ENCODE assay signal across 14 mouse cellular contexts in the genomic region with DNA sequence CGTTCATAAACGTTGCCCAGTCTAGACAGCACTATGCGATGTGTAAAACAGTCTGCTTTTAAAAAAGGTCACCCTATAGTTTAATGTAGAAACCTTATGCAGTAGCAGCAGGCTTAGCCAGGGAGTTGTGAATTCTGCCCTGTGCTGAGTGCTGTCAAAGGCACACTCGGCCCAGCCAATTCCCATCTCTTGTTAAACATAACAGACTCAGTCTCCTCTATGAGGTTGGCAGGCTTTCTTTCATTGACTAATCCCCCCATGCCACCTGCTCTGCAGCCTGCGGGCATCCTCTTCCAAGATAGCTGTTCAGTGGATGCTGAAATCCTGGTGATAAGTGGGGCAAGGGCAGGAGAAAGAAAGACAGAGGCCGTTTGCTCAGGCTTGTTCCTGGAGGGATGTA. TPM values are rescaled to one million over a fixed set of nuclear protein-coding genes. Genes with fewer than 3 reads are reported as not detected.
DNase-seq lines count a peak whose midpoint lies in the region; ATAC-seq and TF ChIP-seq lines count a peak whose summit lies in the region.
"Had no signal": no experiment of that assay in that cellular context is flagged by ENCODE, and none has a peak within 500 bp of the region (broad histone marks: within the 10 kb centered on the region; RNA-seq: fewer than 3 reads in every experiment).

No protein-coding gene starts in this region.

- no peaks in the 10 kb centered on the region for H3K9me3 ChIP-seq in limb, embryonic 12.5 days
- H3K9me3 ChIP-seq in limb, embryonic 10.5 days (replicated peaks), result no peaks in the 10 kb centered on the region
- no peaks in the 10 kb centered on the region for H3K9me3 ChIP-seq in liver, embryonic 12.5 days (replicated peaks)
- H3K9me3 ChIP-seq: hindbrain, embryonic 12.5 days; limb, embryonic 13.5 days had no signal

- no peak overlapping the region for H3K4me2 ChIP-seq in limb, embryonic 12.5 days
- H3K4me2 ChIP-seq in liver, embryonic 12.5 days, result no peak overlapping the region
- H3K4me2 ChIP-seq: hindbrain, embryonic 12.5 days; limb, embryonic 13.5 days had no signal

- H3K4me1 ChIP-seq in limb, embryonic 12.5 days (replicated peaks), result peaks cover 28% of the 10 kb centered on the region
- no peaks in the 10 kb centered on the region for H3K4me1 ChIP-seq in limb, embryonic 10.5 days
- peaks cover 82% of the 10 kb centered on the region for H3K4me1 ChIP-seq in cerebellum, adult 2 months (ENCODE audit: control insufficient read depth, insufficient read depth, low read length)
- peaks cover 4% of the 10 kb centered on the region; the same call in 1 of the 2 replicates for H3K4me1 ChIP-seq in liver, embryonic 12.5 days

- peaks cover 16% of the 10 kb centered on the region for H3K36me3 ChIP-seq in limb, embryonic 12.5 days
- H3K36me3 ChIP-seq in limb, embryonic 10.5 days, result peaks cover 6% of the 10 kb centered on the region; the same call in 1 of the 2 replicates
- no peaks in the 10 kb centered on the region for H3K36me3 ChIP-seq in liver, embryonic 12.5 days
- H3K36me3 ChIP-seq: hindbrain, embryonic 12.5 days had no signal

- no peak for ATAC-seq in limb, embryonic 12.5 days (ENCODE audit: insufficient number of reproducible peaks, insufficient read depth, low FRiP score, low TSS enrichment, low read depth)
- no peak for ATAC-seq in liver, embryonic 12.5 days

- peak overlapping the region; percentile 17; the same call in 1 of the 2 replicates for H3K27ac ChIP-seq in limb, embryonic 12.5 days
- H3K27ac ChIP-seq in limb, embryonic 10.5 days, result no peak overlapping the region
- peak overlapping the region; percentile 84 for H3K27ac ChIP-seq in cerebellum, adult 2 months (ENCODE audit: insufficient read depth, low read length)
- no peak overlapping the region for H3K27ac ChIP-seq in liver, embryonic 12.5 days
- H3K27ac ChIP-seq: heart, adult 2 months; hindbrain, embryonic 12.5 days; kidney, postnatal 0 days; limb, embryonic 13.5 days had no signal

- H3K4me3 ChIP-seq in limb, embryonic 12.5 days (replicated peaks), result no peak overlapping the region
- no peak overlapping the region for H3K4me3 ChIP-seq in limb, embryonic 10.5 days
- no peak overlapping the region for H3K4me3 ChIP-seq in cerebellum, adult 2 months (replicated peaks; ENCODE audit: insufficient read depth, low read depth, low read length)
- H3K4me3 ChIP-seq in liver, embryonic 12.5 days, result no peak overlapping the region
- H3K4me3 ChIP-seq: heart, adult 2 months; hindbrain, embryonic 12.5 days; limb, embryonic 13.5 days had no signal

- DNase-seq in limb, embryonic 10.5 days (ENCODE audit: low spot score), result no peak
- DNase-seq in brain, embryonic 18.5 days (ENCODE audit: low read depth, low spot score), result peak; percentile 50
- DNase-seq in cerebellum, adult 2 months, result peak; percentile 83 to 93
- DNase-seq in layer of hippocampus, adult 9-11 months, result peak; percentile 77
- no peak for DNase-seq in spleen, adult 12 weeks (ENCODE audit: low spot score)
- DNase-seq: adrenal gland, postnatal 25 days; heart, adult 2 months; lung, postnatal 36 days; thymus, postnatal 4 days had no signal

- WGBS in limb, embryonic 12.5 days, result 68% methylated on average over 6 of the region's 6 CpGs
- WGBS in limb, embryonic 10.5 days, result 87% methylated on average over 6 of the region's 6 CpGs
- WGBS in cerebellum, adult 2 months, result 8% methylated on average over 6 of the region's 6 CpGs
- 52% methylated on average over 6 of the region's 6 CpGs for WGBS in liver, embryonic 12.5 days (ENCODE audit: insufficient replicate concordance)

- no peaks in the 10 kb centered on the region for H3K27me3 ChIP-seq in limb, embryonic 12.5 days
- no peaks in the 10 kb centered on the region for H3K27me3 ChIP-seq in limb, embryonic 10.5 days (ENCODE audit: low read depth, poor library complexity, severe bottlenecking)
- no peaks in the 10 kb centered on the region for H3K27me3 ChIP-seq in cerebellum, adult 2 months (ENCODE audit: control insufficient read depth, insufficient read depth, low read length)
- no peaks in the 10 kb centered on the region for H3K27me3 ChIP-seq in liver, embryonic 12.5 days (replicated peaks)
- H3K27me3 ChIP-seq: hindbrain, embryonic 12.5 days; limb, embryonic 13.5 days had no signal

- TF ChIP-seq POLR2A in cerebellum, adult 2 months (IDR thresholded peaks at IDR 0.05; ENCODE audit: borderline replicate concordance, insufficient read depth, low read length), result no peak

- no peak for TF ChIP-seq CTCF in cerebellum, adult 2 months (IDR thresholded peaks at IDR 0.05; ENCODE audit: borderline replicate concordance, insufficient read depth, low read depth, low read length)

- H3K9ac ChIP-seq in limb, embryonic 12.5 days (replicated peaks), result no peak overlapping the region
- H3K9ac ChIP-seq in liver, embryonic 12.5 days, result no peak overlapping the region
- H3K9ac ChIP-seq: hindbrain, embryonic 12.5 days; limb, embryonic 13.5 days had no signal

RNA-seq across cellular contexts. Expression of gene Nuak1, which starts 27.1 kb away (rescaled TPM):
- polyA plus RNA-seq in limb, embryonic 12.5 days (2016; fragmentation: Nextera tagmentation; extraction: Ambion mirVana), result 2.6 and 3.3 TPM in 2 replicates
- 0.69 and 1.2 TPM in 2 replicates for polyA plus RNA-seq in limb, embryonic 10.5 days (2016; fragmentation: Nextera tagmentation; extraction: Ambion mirVana)
- polyA plus RNA-seq in cerebellum, adult 2 months (2012; rRNA removed), result 39.8 and 41.5 TPM in 2 replicates
- 0.25 and 0.31 TPM in 2 replicates for polyA plus RNA-seq in liver, embryonic 12.5 days (2016; fragmentation: Nextera tagmentation; extraction: Ambion mirVana)

Comparison
In these comparisons a context has a peak if more than half of its experiments do, and no peak if none do; other contexts are left out.
1. H3K27ac ChIP-seq: peak in limb, embryonic 12.5 days (single experiment) and cerebellum, adult 2 months (single experiment); none in limb, embryonic 10.5 days (single experiment) and liver, embryonic 12.5 days (single experiment).
2. DNase-seq: peak in brain, embryonic 18.5 days (single experiment), cerebellum, adult 2 months (2 of 2) and layer of hippocampus, adult 9-11 months (single experiment); none in limb, embryonic 10.5 days (single experiment) and spleen, adult 12 weeks (single experiment).